Comparison of ENCODE assay signal across 9 mouse cellular contexts in genomic region chr8:116587616-116588468, GRCm38 (mm10).
DNase-seq lines count a peak whose midpoint lies in the region; ATAC-seq lines count a peak whose summit lies in the region.
"Had no signal": no experiment of that assay in that cellular context is flagged by ENCODE, and none has a peak within 500 bp of the region (broad histone marks: within the 10 kb centered on the region; RNA-seq: fewer than 3 reads in every experiment).

No protein-coding gene starts in this region.

- peaks cover 8% of the 10 kb centered on the region; the same call in 1 of the 2 replicates for H3K36me3 ChIP-seq in neural tube, embryonic 13.5 days
- H3K36me3 ChIP-seq in neural tube, embryonic 15.5 days: 0 out of 2 replicates have a peak, but pooled peaks cover 3% of the 10 kb centered on the region

- 0 out of 2 replicates have a peak overlapping the region, but pooled peaks have one; percentile 9 for H3K4me2 ChIP-seq in neural tube, embryonic 13.5 days
- no peak overlapping the region for H3K4me2 ChIP-seq in neural tube, embryonic 15.5 days
- H3K4me2 ChIP-seq: heart, embryonic 13.5 days had no signal

- H3K27ac ChIP-seq in neural tube, embryonic 13.5 days (replicated peaks): no peak overlapping the region; the same call in 1 of the 2 replicates
- H3K27ac ChIP-seq in neural tube, embryonic 15.5 days (replicated peaks): no peak overlapping the region
- no peak overlapping the region for H3K27ac ChIP-seq in brown adipose tissue, adult 24 weeks (replicated peaks; ENCODE audit: low read depth, low read length)
- H3K27ac ChIP-seq: heart, embryonic 13.5 days had no signal

- peak; percentile 33 for DNase-seq in lung, postnatal 10 days
- peak; percentile 78 to 89 for DNase-seq in thymus, postnatal 36 days
- DNase-seq in urinary bladder, adult 18-20 months (ENCODE audit: low spot score in 2 of 2): no peak
- no peak for DNase-seq in adrenal gland, postnatal 36 days
- DNase-seq: cerebellum, adult 11 months had no signal

- H3K9me3 ChIP-seq in neural tube, embryonic 13.5 days: no peaks in the 10 kb centered on the region
- no peaks in the 10 kb centered on the region for H3K9me3 ChIP-seq in neural tube, embryonic 15.5 days (replicated peaks)

- no peak for ATAC-seq in neural tube, embryonic 13.5 days (ENCODE audit: low read depth)
- ATAC-seq in neural tube, embryonic 15.5 days (ENCODE audit: low FRiP score): no peak

- no peaks in the 10 kb centered on the region for H3K4me1 ChIP-seq in neural tube, embryonic 13.5 days (replicated peaks)
- no peaks in the 10 kb centered on the region for H3K4me1 ChIP-seq in neural tube, embryonic 15.5 days
- no peaks in the 10 kb centered on the region for H3K4me1 ChIP-seq in brown adipose tissue, adult 24 weeks (ENCODE audit: control insufficient read depth, insufficient read depth, insufficient read length, low read length)
- H3K4me1 ChIP-seq: heart, embryonic 13.5 days had no signal

- no peak overlapping the region for H3K4me3 ChIP-seq in neural tube, embryonic 13.5 days
- no peak overlapping the region for H3K4me3 ChIP-seq in neural tube, embryonic 15.5 days (replicated peaks)
- peak overlapping the region; percentile 34; the same call in 1 of the 2 replicates for H3K4me3 ChIP-seq in brown adipose tissue, adult 24 weeks (ENCODE audit: insufficient read depth, low read depth, low read length)
- H3K4me3 ChIP-seq: heart, embryonic 13.5 days had no signal

- H3K27me3 ChIP-seq in neural tube, embryonic 13.5 days: no peaks in the 10 kb centered on the region
- no peaks in the 10 kb centered on the region for H3K27me3 ChIP-seq in neural tube, embryonic 15.5 days (replicated peaks)
- H3K27me3 ChIP-seq: heart, embryonic 13.5 days had no signal

- 87% methylated on average over 19 of the region's 19 CpGs for WGBS in neural tube, embryonic 13.5 days
- WGBS in neural tube, embryonic 15.5 days: 84% methylated on average over 19 of the region's 19 CpGs

- H3K9ac ChIP-seq in neural tube, embryonic 13.5 days: no peak overlapping the region
- H3K9ac ChIP-seq in neural tube, embryonic 15.5 days (replicated peaks): no peak overlapping the region
- H3K9ac ChIP-seq: heart, embryonic 13.5 days had no signal

Comparison
In these comparisons a context has a peak if more than half of its experiments do, and no peak if none do; other contexts are left out.
1. DNase-seq: peak in lung, postnatal 10 days (single experiment) and thymus, postnatal 36 days (2 of 2); none in urinary bladder, adult 18-20 months (0 of 2) and adrenal gland, postnatal 36 days (0 of 2).